Mouse (Mus musculus) small intestine, adult 2 months (tissue): Measurements from ENCODE around the gene Usp26. TPM values are rescaled to one million over a fixed set of nuclear protein-coding genes. Genes with fewer than 3 reads are reported as not detected.

Experiments
- H3K27ac ChIP-seq: fragments of 200-500 bp; 2 replicates; pipeline ENCODE4 v1.5.1; 2012; ENCODE audit warnings: low read depth, low read length, control low read depth, inconsistent platforms; ENCODE audit not compliant: insufficient read depth
- H3K27me3 ChIP-seq: fragments of 200-500 bp; 2 replicates; pipeline ENCODE4 v1.6.1; 2012; ENCODE audit warnings: mild to moderate bottlenecking, moderate library complexity, low read length, inconsistent platforms; ENCODE audit not compliant: control insufficient read depth, insufficient read depth
- H3K36me3 ChIP-seq: fragments of 200-500 bp; 2 replicates; pipeline ENCODE4 v1.6.1; 2012; ENCODE audit warnings: mild to moderate bottlenecking, low read length, control low read depth, inconsistent platforms; ENCODE audit not compliant: control insufficient read depth, insufficient read depth
- H3K4me1 ChIP-seq: fragments of 200-500 bp; 2 replicates; pipeline ENCODE4 v1.6.1; 2012; ENCODE audit warnings: low read length, inconsistent platforms, mixed read lengths; ENCODE audit not compliant: control insufficient read depth, insufficient read depth, insufficient read length
- H3K4me3 ChIP-seq: fragments of 200-500 bp; 2 replicates; pipeline ENCODE4 v1.5.1; 2012; ENCODE audit warnings: low read depth, mild to moderate bottlenecking, control low read depth, inconsistent platforms, low read length, moderate library complexity
- CTCF ChIP-seq: fragments of 200-500 bp; IDR thresholded peaks from 2 replicates; pipeline ENCODE4 v1.5.1; 2012; ENCODE audit warnings: low read depth, mild to moderate bottlenecking, control low read depth, inconsistent platforms, low read length, moderate library complexity, mixed read lengths; ENCODE audit not compliant: insufficient replicate concordance, insufficient read length; ENCODE audit errors: extremely low read depth
- POLR2A ChIP-seq: fragments of 200-500 bp; IDR thresholded peaks from 2 replicates; pipeline ENCODE4 v1.6.1; 2012; ENCODE audit warnings: low read depth, mild to moderate bottlenecking, control low read depth, inconsistent platforms, low read length, moderate library complexity
- WGBS: fragments of 180-500 bp; shearing (Covaris S2); methylation state at CpG from one replicate; pipeline ENCODE4 v1.1.7; 2018; 5-methylcytosine and 5-hydroxymethylcytosine counted together
- polyA plus RNA-seq: library from polyadenylated mRNA; depleted of rRNA; stranded (reverse); fragments of >200 nt; gene quantifications from 2 replicates; pipeline ENCODE4 v1.2.3, GENCODE M21; 2012; rRNA removed

The Usp26 gene
- polyA plus RNA-seq = not detected in 2 replicates

- WGBS = 95% methylated on average over 6 of the region's 6 CpGs
- no peaks in the 10 kb centered on the region for H3K36me3 ChIP-seq
- no peaks in the 10 kb centered on the region for H3K27me3 ChIP-seq
- H3K27ac ChIP-seq = no peak within 1 kb of the TSS
- TF ChIP-seq POLR2A (no peak), CTCF (no peak)
- no peaks in the 10 kb centered on the region for H3K4me1 ChIP-seq
- H3K4me3 ChIP-seq = no peak within 1 kb of the TSS
Measured at GRCm38 (mm10) chrX:51801133-51801532, at the start of gene Usp26. Gene Usp26 (minus strand): TSS chrX:51801233.

DNA sequence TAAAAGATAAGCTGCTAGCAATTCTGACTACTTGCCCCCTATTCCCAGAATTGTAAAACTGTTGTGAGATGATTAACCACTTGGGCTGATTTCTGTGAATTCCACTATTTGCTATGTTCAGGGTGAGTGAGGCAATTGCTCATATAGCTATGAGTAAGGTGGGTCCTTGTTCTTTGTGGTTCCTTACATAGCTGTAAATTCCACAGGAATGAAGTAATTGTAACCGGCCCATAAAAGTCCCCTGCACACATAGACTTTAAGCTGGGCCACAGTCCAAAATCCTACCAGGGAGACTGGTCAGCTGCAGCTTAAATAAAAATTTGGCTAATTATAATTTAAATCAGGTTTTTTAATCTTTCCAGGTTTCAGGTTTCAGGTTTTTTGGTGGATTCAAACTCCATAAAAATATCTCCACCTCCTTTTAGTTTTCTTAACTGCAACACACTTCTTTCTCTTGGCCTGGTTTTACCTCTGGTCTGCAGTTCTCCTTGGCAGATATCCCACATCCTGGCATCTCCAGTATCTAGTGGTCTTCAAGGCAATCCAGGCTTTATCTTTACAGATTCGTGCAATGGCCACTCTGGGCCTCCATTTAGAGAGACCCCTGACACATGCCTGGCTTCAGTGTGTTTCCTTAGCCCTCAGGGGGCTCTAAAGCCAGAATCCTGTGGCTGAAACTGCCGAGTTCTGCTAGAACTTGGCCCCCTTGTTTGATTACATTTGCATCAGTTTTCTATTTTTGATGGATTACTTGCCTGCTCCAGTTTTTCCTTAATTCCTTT lies 13.6 kb upstream of the Usp26 start:
- H3K27me3 ChIP-seq = no peaks in the 10 kb centered on the region
- no peaks in the 10 kb centered on the region for H3K36me3 ChIP-seq
- H3K4me3 ChIP-seq = no peak overlapping the region
- TF ChIP-seq POLR2A (no peak), CTCF (no peak)
- 28% methylated on average over 3 of the region's 3 CpGs for WGBS
- H3K27ac ChIP-seq = no peak overlapping the region
- no peaks in the 10 kb centered on the region for H3K4me1 ChIP-seq

- TF ChIP-seq CTCF (no peak), POLR2A (no peak)
- Histone ChIP-seq H3K36me3 (no peaks in the 10 kb centered on the region), H3K4me3 (no peak overlapping the region), H3K27me3 (no peaks in the 10 kb centered on the region), H3K4me1 (no peaks in the 10 kb centered on the region), H3K27ac (no peak overlapping the region)
- 2% methylated on average over 1 of the region's 1 CpGs for WGBS
Measured at GRCm38 (mm10) chrX:51767457-51767856, 33.6 kb downstream of the Usp26 start.

GRCm38 (mm10) chrX:51736450-51736849 lies 64.6 kb downstream of the Usp26 start:
- no peak overlapping the region for H3K4me3 ChIP-seq
- H3K27me3 ChIP-seq = no peaks in the 10 kb centered on the region
- no peaks in the 10 kb centered on the region for H3K36me3 ChIP-seq
- 83% methylated on average over 2 of the region's 2 CpGs for WGBS
- no peak overlapping the region for H3K27ac ChIP-seq
- no peaks in the 10 kb centered on the region for H3K4me1 ChIP-seq
- no peak for TF ChIP-seq POLR2A
- no peak for TF ChIP-seq CTCF

GRCm38 (mm10) chrX:51714086-51714745 lies 86.8 kb downstream of the Usp26 start:
- no peak overlapping the region for H3K27ac ChIP-seq
- WGBS = 30% methylated on average over 8 of the region's 8 CpGs

DNA sequence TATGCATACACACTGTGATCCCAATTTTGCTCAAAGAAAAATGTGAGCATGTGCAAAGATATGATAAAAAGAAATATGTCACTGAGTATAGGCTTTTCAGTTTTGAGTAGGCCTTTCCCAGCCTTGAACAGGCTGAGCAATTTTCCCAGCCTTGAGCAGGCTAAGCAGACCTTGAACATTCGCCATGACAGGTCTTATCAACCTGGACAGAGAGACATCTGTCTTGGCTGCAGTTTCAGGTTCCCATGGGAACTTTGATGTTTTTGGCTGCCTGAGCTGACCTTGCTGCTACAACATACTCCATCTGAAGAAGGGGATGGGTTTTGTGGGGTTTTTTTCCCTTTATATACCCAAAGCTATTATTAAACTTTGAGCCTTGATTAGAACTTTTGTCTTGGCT lies 88.0 kb downstream of the Usp26 start:
- TF ChIP-seq POLR2A = no peak
- TF ChIP-seq CTCF = no peak
- Histone ChIP-seq H3K27ac (no peak overlapping the region), H3K4me1 (no peaks in the 10 kb centered on the region), H3K4me3 (no peak overlapping the region), H3K27me3 (no peaks in the 10 kb centered on the region), H3K36me3 (no peaks in the 10 kb centered on the region)
- 38% methylated on average over 1 of the region's 1 CpGs for WGBS

More at GRCm38 (mm10) chrX:51714086-51714745, 86.8 kb downstream of the Usp26 start:
- Histone ChIP-seq H3K4me1 (no peaks in the 10 kb centered on the region), H3K4me3 (no peak overlapping the region), H3K36me3 (no peaks in the 10 kb centered on the region), H3K27me3 (no peaks in the 10 kb centered on the region)
- no peak for TF ChIP-seq CTCF
- TF ChIP-seq POLR2A = no peak

Other genes with a start within 250 kb of the Usp26 start
- 0.38 TPM in 1 of 2 replicates, not detected in the other for gene Hs6st2, start 119.4 kb downstream of the Usp26 start, polyA plus RNA-seq
- gene 1700080O16Rik, start 171.5 kb upstream of the Usp26 start, polyA plus RNA-seq = not detected in 2 replicates